Mouse (Mus musculus): ENCODE measurements at regions not wholly inside any gene's neighbourhood (a gene's known extent, or its start where the extent isn't known, plus 50 kb on each side); places are given as distances from the start of the nearest gene placed in this dataset.
A peak's percentile ranks its signal among the peaks of the same experiment; 100 is the strongest.

DNA sequence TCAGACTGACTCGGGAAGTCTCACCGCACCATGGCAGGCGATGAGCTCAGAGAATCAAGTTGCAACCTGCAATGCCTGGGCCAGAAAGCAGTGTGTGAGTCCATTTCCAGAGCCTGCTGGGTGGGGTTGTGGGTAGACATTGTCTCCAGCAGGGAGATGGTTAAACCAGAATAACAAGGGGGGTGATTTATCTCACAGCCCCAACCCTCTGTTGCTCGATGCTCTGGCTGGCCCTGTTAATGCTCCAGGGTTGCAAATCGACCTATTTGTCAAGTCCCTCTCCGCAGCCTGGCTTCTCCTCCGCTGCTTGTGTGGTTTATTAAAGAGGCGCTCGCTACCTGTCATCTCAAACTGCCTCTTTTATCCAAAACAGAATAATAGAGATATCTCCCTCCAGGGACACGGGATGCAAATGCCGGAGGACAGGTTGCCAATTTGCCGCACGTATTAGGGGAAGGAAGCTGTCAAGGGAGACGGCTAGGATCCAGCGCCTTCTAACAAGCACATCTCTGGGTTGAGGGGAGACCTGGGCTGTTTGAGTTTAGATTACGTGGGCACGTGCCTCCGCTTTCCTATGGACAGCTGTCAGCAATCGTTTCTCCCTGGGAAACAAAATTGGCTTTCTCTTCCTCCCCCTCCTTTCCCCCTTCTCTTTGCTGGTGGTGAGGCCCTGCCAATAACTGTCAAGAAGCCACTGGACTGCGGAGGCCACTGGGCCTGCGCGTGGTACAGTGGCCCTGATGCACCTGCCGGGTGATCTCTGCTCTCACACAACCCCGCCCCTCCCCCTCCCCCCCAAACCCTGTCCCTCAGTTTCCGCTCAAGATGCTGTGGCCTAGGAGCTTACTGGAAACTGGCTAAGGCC is 57.4 kb upstream of the Pitx1 start:
- no peak for ATAC-seq (replicated peaks; ENCODE audit: poor library complexity)

- peak; percentile 69 for ATAC-seq (replicated peaks; ENCODE audit: poor library complexity)
Observed at GRCm38 (mm10) chr13:55892250-55892649, 56.3 kb upstream of the Pitx1 start.

GRCm38 (mm10) chr13:55887099-55887736 is 51.2 kb upstream of the Pitx1 start:
- ATAC-seq (replicated peaks; ENCODE audit: poor library complexity) = no peak

All from megakaryocyte progenitor cell, adult 5-6 weeks (primary cell).